8 mouse cellular contexts compared by ENCODE assay signal in the genomic region with DNA sequence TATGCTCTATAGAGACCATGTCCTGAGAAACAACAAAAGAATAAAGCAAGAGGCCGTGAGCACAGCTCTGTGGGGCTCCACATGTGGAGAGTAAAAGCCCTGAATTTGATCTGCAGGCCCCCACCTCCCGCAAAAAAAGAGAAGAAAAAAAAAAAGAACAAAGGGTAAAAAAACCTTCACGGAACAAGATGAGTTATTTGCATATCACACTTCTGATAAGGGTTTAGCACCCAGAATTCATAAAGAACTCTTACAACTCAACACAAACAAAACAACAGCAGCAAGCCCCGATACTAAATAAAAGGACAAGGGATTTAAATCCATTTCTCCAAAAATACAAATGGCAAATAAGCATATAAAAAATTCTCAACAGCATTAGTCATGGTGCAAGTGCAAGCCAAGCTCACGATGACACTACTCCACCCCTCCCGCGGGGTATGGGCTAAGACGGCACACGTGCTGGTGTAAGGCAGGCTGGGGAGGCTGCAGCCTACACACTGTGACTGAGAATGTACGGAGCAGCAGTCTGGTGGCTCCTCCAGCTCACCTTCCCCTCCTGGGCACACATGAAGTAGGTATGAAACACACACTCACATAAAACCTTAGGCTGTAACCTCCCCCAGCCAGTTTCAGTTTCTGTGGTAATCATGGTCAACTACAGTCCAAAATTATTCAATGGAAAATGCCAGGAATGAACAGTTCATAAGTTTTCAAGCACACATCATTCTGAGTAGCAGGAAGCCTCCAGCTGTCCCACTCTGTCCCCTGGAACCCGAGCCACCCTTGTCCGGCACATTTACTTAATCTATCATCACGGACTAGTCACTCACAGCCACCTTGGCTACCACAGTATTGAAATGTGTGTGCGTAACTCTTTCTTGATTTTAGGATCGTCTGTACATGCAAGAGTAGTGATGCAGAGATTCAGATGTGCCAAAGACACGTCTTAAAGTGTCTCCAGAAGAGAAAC. TPM values are rescaled to one million over a fixed set of nuclear protein-coding genes. Genes with fewer than 3 reads are reported as not detected.
DNase-seq lines count a peak whose midpoint lies in the region; ATAC-seq and TF ChIP-seq lines count a peak whose summit lies in the region.

No protein-coding gene starts in this region.

- H3K36me3 ChIP-seq in kidney, adult 2 months (ENCODE audit: control insufficient read depth, insufficient read depth, low read length): peaks cover 9% of the 10 kb centered on the region
- peaks cover 93% of the 10 kb centered on the region for H3K36me3 ChIP-seq in intestine, embryonic 14.5 days (ENCODE audit: control insufficient read depth, insufficient read depth, low read length)
- peaks cover 78% of the 10 kb centered on the region for H3K36me3 ChIP-seq in midbrain, embryonic 14.5 days (ENCODE audit: control insufficient read depth, insufficient read depth, low read length)
- peaks cover 25% of the 10 kb centered on the region for H3K36me3 ChIP-seq in forebrain, embryonic 16.5 days (ENCODE audit: control insufficient read depth, insufficient read depth)

- H3K4me1 ChIP-seq in kidney, adult 2 months (ENCODE audit: control insufficient read depth, insufficient read depth, low read length): peaks cover 7% of the 10 kb centered on the region; the same call in 1 of the 2 replicates
- peaks cover 5% of the 10 kb centered on the region; the same call in 1 of the 2 replicates for H3K4me1 ChIP-seq in intestine, embryonic 14.5 days (replicated peaks; ENCODE audit: control insufficient read depth, insufficient read depth, low read length)
- peaks cover 10% of the 10 kb centered on the region; the same call in 1 of the 2 replicates for H3K4me1 ChIP-seq in midbrain, embryonic 14.5 days (ENCODE audit: control insufficient read depth, insufficient read depth, low read length)
- H3K4me1 ChIP-seq in forebrain, embryonic 16.5 days (replicated peaks; ENCODE audit: control insufficient read depth, insufficient read depth, low read length): peaks cover 12% of the 10 kb centered on the region

- TF ChIP-seq POLR2A in kidney, adult 2 months (IDR thresholded peaks at IDR 0.05; ENCODE audit: low read depth, low read length): no peak

- H3K9ac ChIP-seq in intestine, embryonic 14.5 days (ENCODE audit: low read length): no peak overlapping the region
- H3K9ac ChIP-seq in midbrain, embryonic 14.5 days (replicated peaks; ENCODE audit: low read length): no peak overlapping the region; the same call in 1 of the 2 replicates
- no peak overlapping the region for H3K9ac ChIP-seq in forebrain, embryonic 16.5 days (replicated peaks; ENCODE audit: low read depth, low read length)

- peak; percentile 43 for DNase-seq in kidney, adult 2 months
- no peak for DNase-seq in kidney, postnatal 14 days
- peak; percentile 74 for DNase-seq in CD4-positive, CD25-positive, alpha-beta regulatory T cell, adult 2 months (ENCODE audit: low read depth, low spot score)
- DNase-seq in adrenal gland, adult (ENCODE audit: inconsistent age in 2 of 2, low spot score in 1 of 2): peak; percentile 78 to 90
- no peak for DNase-seq in intestine, embryonic 14.5 days (ENCODE audit: low spot score)
- DNase-seq in midbrain, embryonic 14.5 days: peak; percentile 44
- no peak for DNase-seq in layer of hippocampus, postnatal 14 days (ENCODE audit: low spot score in 2 of 2)

- H3K4me3 ChIP-seq in kidney, adult 2 months (ENCODE audit: insufficient read depth, low read depth, low read length): peak overlapping the region; percentile 9; the same call in 1 of the 2 replicates
- H3K4me3 ChIP-seq in intestine, embryonic 14.5 days (ENCODE audit: low read depth, low read length): no peak overlapping the region
- H3K4me3 ChIP-seq in midbrain, embryonic 14.5 days (replicated peaks; ENCODE audit: low read depth, low read length): no peak overlapping the region
- H3K4me3 ChIP-seq in forebrain, embryonic 16.5 days (replicated peaks; ENCODE audit: low read length): no peak overlapping the region

- no peak for TF ChIP-seq CTCF in kidney, adult 2 months (conservative IDR thresholded peaks at IDR 0.05; ENCODE audit: insufficient read depth, insufficient read length, low read depth, low read length)

- 36% methylated on average over 16 of the region's 16 CpGs for WGBS in kidney, adult 2 months
- 79% methylated on average over 16 of the region's 16 CpGs for WGBS in intestine, embryonic 14.5 days
- WGBS in midbrain, embryonic 14.5 days: 45% methylated on average over 16 of the region's 16 CpGs
- WGBS in forebrain, embryonic 16.5 days: 66% methylated on average over 16 of the region's 16 CpGs

- no peaks in the 10 kb centered on the region for H3K27me3 ChIP-seq in kidney, adult 2 months (replicated peaks; ENCODE audit: control insufficient read depth, insufficient read depth, low read length)
- no peaks in the 10 kb centered on the region for H3K27me3 ChIP-seq in intestine, embryonic 14.5 days (replicated peaks; ENCODE audit: control insufficient read depth, insufficient read depth, low read length)
- H3K27me3 ChIP-seq in midbrain, embryonic 14.5 days (ENCODE audit: control insufficient read depth, insufficient read depth, low read length): no peaks in the 10 kb centered on the region
- H3K27me3 ChIP-seq in forebrain, embryonic 16.5 days (replicated peaks; ENCODE audit: control insufficient read depth, insufficient read depth, low read length): no peaks in the 10 kb centered on the region

- 0 out of 2 replicates have a peak, but pooled peaks have one; percentile 57 for ATAC-seq in intestine, embryonic 14.5 days (replicated peaks; ENCODE audit: low FRiP score, low TSS enrichment, low read depth)
- no peak; the same call in 1 of the 2 replicates for ATAC-seq in midbrain, embryonic 14.5 days (ENCODE audit: low FRiP score, low TSS enrichment)
- no peak for ATAC-seq in forebrain, embryonic 16.5 days

- no peak overlapping the region for H3K4me2 ChIP-seq in intestine, embryonic 14.5 days (ENCODE audit: low read length)
- no peak overlapping the region for H3K4me2 ChIP-seq in midbrain, embryonic 14.5 days (ENCODE audit: low read length)
- no peak overlapping the region for H3K4me2 ChIP-seq in forebrain, embryonic 16.5 days (ENCODE audit: low read length)

- H3K9me3 ChIP-seq in intestine, embryonic 14.5 days (ENCODE audit: control insufficient read depth, low read length): no peaks in the 10 kb centered on the region
- no peaks in the 10 kb centered on the region for H3K9me3 ChIP-seq in midbrain, embryonic 14.5 days (ENCODE audit: control insufficient read depth, low read length)
- no peaks in the 10 kb centered on the region for H3K9me3 ChIP-seq in forebrain, embryonic 16.5 days (ENCODE audit: control insufficient read depth, low read length)

- H3K27ac ChIP-seq in kidney, adult 2 months (ENCODE audit: insufficient read depth, low read depth, low read length): peak overlapping the region; percentile 71; the same call in 1 of the 2 replicates
- H3K27ac ChIP-seq in intestine, embryonic 14.5 days (ENCODE audit: low read depth): no peak overlapping the region
- no peak overlapping the region for H3K27ac ChIP-seq in midbrain, embryonic 14.5 days (replicated peaks; ENCODE audit: low read depth, low read length)
- no peak overlapping the region for H3K27ac ChIP-seq in forebrain, embryonic 16.5 days (ENCODE audit: low read length)

RNA-seq across cellular contexts. Expression of a gene that starts 10.3 kb away (rescaled TPM):
- polyA plus RNA-seq in kidney, adult 2 months (2012; rRNA removed): 2.1 and 9.1 TPM in 2 replicates
- 2.2 and 2.6 TPM in 2 replicates for polyA plus RNA-seq in intestine, embryonic 14.5 days (2014; fragmentation: Nextera tagmentation; extraction: Ambion mirVana)
- 2.1 and 2.6 TPM in 2 replicates for polyA plus RNA-seq in midbrain, embryonic 14.5 days (2014; fragmentation: Nextera tagmentation; extraction: Ambion mirVana)
- total RNA-seq in layer of hippocampus, postnatal 14 days (2021): 1 to 10 TPM in 1 of 2 experiments, under 1 TPM in 1; 0.85 to 3.7 TPM
- polyA plus RNA-seq in forebrain, embryonic 16.5 days (2015; fragmentation: Nextera tagmentation; extraction: Ambion mirVana): 1.5 and 2.5 TPM in 2 replicates

RNA-seq across cellular contexts. Expression of a gene that starts 18.9 kb away (rescaled TPM):
- 244 and 277 TPM in 2 replicates for polyA plus RNA-seq in kidney, adult 2 months (2012; rRNA removed)
- polyA plus RNA-seq in intestine, embryonic 14.5 days (2014; fragmentation: Nextera tagmentation; extraction: Ambion mirVana): 330 and 367 TPM in 2 replicates
- polyA plus RNA-seq in midbrain, embryonic 14.5 days (2014; fragmentation: Nextera tagmentation; extraction: Ambion mirVana): 280 and 343 TPM in 2 replicates
- total RNA-seq in layer of hippocampus, postnatal 14 days (2021): 100 to 1,000 TPM; 433 to 449 TPM
- polyA plus RNA-seq in forebrain, embryonic 16.5 days (2015; fragmentation: Nextera tagmentation; extraction: Ambion mirVana): 359 and 389 TPM in 2 replicates

RNA-seq across cellular contexts. Expression of a gene that starts 19.8 kb away (rescaled TPM):
- 34.2 and 38.8 TPM in 2 replicates for polyA plus RNA-seq in kidney, adult 2 months (2012; rRNA removed)
- polyA plus RNA-seq in intestine, embryonic 14.5 days (2014; fragmentation: Nextera tagmentation; extraction: Ambion mirVana): 0.23 and 0.55 TPM in 2 replicates
- polyA plus RNA-seq in midbrain, embryonic 14.5 days (2014; fragmentation: Nextera tagmentation; extraction: Ambion mirVana): 0.12 and 0.24 TPM in 2 replicates
- total RNA-seq in layer of hippocampus, postnatal 14 days (2021): 1 to 10 TPM; 5.5 to 6.4 TPM
- 0.62 TPM in 2 replicates for polyA plus RNA-seq in forebrain, embryonic 16.5 days (2015; fragmentation: Nextera tagmentation; extraction: Ambion mirVana)

RNA-seq across cellular contexts. Expression of a gene that starts 29.4 kb away (rescaled TPM):
- 41.5 and 46.8 TPM in 2 replicates for polyA plus RNA-seq in kidney, adult 2 months (2012; rRNA removed)
- 35.8 and 41.0 TPM in 2 replicates for polyA plus RNA-seq in intestine, embryonic 14.5 days (2014; fragmentation: Nextera tagmentation; extraction: Ambion mirVana)
- 6.6 and 26.6 TPM in 2 replicates for polyA plus RNA-seq in midbrain, embryonic 14.5 days (2014; fragmentation: Nextera tagmentation; extraction: Ambion mirVana)
- total RNA-seq in layer of hippocampus, postnatal 14 days (2021): 10 to 100 TPM; 27.9 to 32.0 TPM
- 13.0 and 13.9 TPM in 2 replicates for polyA plus RNA-seq in forebrain, embryonic 16.5 days (2015; fragmentation: Nextera tagmentation; extraction: Ambion mirVana)

RNA-seq across cellular contexts. Expression of a gene that starts 53.3 kb away (rescaled TPM):
- polyA plus RNA-seq in kidney, adult 2 months (2012; rRNA removed): 7.3 and 7.5 TPM in 2 replicates
- polyA plus RNA-seq in intestine, embryonic 14.5 days (2014; fragmentation: Nextera tagmentation; extraction: Ambion mirVana): 13.7 and 14.4 TPM in 2 replicates
- polyA plus RNA-seq in midbrain, embryonic 14.5 days (2014; fragmentation: Nextera tagmentation; extraction: Ambion mirVana): 12.0 and 12.1 TPM in 2 replicates
- total RNA-seq in layer of hippocampus, postnatal 14 days (2021): 1 to 10 TPM; 4.0 to 6.3 TPM
- polyA plus RNA-seq in forebrain, embryonic 16.5 days (2015; fragmentation: Nextera tagmentation; extraction: Ambion mirVana): 11.5 and 12.2 TPM in 2 replicates

Comparison
In these comparisons a context has a peak if more than half of its experiments do, and no peak if none do; other contexts are left out.
1. DNase-seq: peak in kidney, adult 2 months (single experiment), CD4-positive, CD25-positive, alpha-beta regulatory T cell, adult 2 months (single experiment), adrenal gland, adult (2 of 2) and midbrain, embryonic 14.5 days (single experiment); none in kidney, postnatal 14 days (single experiment), intestine, embryonic 14.5 days (single experiment) and layer of hippocampus, postnatal 14 days (0 of 2).
2. RNA of a gene that starts 19.8 kb away (polyA plus RNA-seq): 34.2 to 38.8 TPM in kidney, adult 2 months; 0.62 TPM in forebrain, embryonic 16.5 days, 0.23 to 0.55 TPM in intestine, embryonic 14.5 days and 0.12 to 0.24 TPM in midbrain, embryonic 14.5 days; every median in the first group is over 10 times any median in the second.